Mouse (Mus musculus) G1E (cell line): ENCODE data around the gene Cers2.
"Not testable (repeated sequence)": the region's sequence is repeated elsewhere in the genome, so short reads cannot be mapped to it uniquely, and the experiment has no call there.

Experiments used
- CTCF ChIP-seq: IDR thresholded peaks from 2 replicates; pipeline ENCODE4 v1.5.1; 2012; ENCODE audit warnings: low read depth, low read length, inconsistent platforms, mixed read lengths
- GATA1 ChIP-seq: IDR thresholded peaks from 2 replicates; pipeline ENCODE4 v1.6.1; 2012; ENCODE audit warnings: borderline replicate concordance, low read length, inconsistent platforms, mixed read lengths
- GATA2 ChIP-seq: IDR thresholded peaks from 2 replicates; pipeline ENCODE4 v1.6.1; 2012; ENCODE audit warnings: low read depth, low read length, inconsistent platforms, borderline replicate concordance
- POLR2AphosphoS5 ChIP-seq: IDR thresholded peaks from 2 replicates; pipeline ENCODE4 v1.6.1; 2012; ENCODE audit warnings: low read depth, low read length, inconsistent platforms; ENCODE audit not compliant: insufficient replicate concordance
- TAL1 ChIP-seq: conservative IDR thresholded peaks from 2 replicates; pipeline ENCODE4 v1.6.1; 2012; ENCODE audit warnings: low read depth, low read length, inconsistent platforms, mixed read lengths

DNA sequence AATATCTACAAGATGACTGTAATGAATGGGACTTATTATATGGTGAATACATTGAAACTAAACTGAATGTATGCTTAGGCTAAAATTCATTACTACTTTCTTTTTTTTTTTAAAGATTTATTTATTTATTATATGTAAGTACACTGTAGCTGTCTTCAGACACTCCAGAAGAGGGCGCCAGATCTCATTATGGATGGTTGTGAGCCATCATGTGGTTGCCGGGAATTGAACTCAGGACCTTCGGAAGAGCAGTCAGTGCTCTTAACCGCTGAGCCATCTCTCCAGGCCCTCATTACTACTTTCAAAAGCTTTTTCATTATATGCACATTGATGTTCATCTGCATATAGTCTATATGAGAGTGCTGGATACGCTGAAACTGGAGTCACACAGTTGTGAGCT lies 33.8 kb downstream of the Cers2 start:
- not testable (repeated sequence) for TF ChIP-seq CTCF, TAL1, GATA1, POLR2AphosphoS5, GATA2
